Mouse (Mus musculus): Measurements from ENCODE around the gene Elmo1. TPM values are rescaled to one million over a fixed set of nuclear protein-coding genes. Genes with fewer than 3 reads are reported as not detected.

Gene Elmo1
- total RNA-seq, 2 experiments from 2014 or later, result 62.1 to 131 TPM

GRCm38 (mm10) chr13:20632477-20632876 lies 542.1 kb downstream of the Elmo1 start:
- no peak for ATAC-seq (replicated peaks; ENCODE audit: poor library complexity, severe bottlenecking)

DNA sequence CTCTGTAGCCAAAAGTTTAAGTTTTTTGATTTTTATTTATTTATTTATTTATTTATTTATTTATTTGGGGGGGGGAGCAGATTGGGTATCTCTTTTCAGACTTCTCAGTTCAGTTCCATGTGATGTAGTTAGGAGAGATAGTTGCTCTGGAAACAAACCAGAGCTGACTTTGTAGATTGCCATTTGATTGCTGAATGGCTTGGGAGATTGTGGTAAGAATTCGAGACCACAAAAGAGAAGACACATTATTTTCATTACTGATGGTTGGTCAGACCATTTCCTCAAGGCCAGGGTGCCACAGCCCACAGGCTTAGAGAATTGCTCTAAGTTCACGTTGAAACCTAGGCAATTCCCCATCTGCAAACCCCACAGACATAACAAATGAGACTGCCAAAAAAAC lies 544.3 kb downstream of the Elmo1 start:
- peak; percentile 33; the same call in 1 of the 2 replicates for ATAC-seq (replicated peaks; ENCODE audit: poor library complexity, severe bottlenecking)

DNA sequence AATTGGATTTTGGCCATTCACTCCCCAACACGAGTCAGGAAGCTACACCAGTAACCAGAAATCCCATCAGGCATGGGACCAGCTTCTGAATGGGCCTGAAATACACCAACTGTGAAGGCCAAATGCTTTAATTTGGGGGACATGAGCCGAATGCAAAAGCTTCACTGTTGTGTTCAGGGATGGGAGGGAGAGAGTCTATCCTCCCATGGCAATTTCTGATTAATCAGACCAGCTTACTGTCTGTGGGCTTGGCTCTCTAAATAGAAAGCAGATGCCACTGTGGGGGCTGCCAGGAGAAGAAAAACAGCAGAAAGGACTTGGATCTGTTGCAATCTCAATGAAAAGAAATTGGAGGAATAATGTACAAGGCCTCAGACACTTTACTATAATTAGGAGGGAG lies 545.2 kb downstream of the Elmo1 start:
- ATAC-seq (replicated peaks; ENCODE audit: poor library complexity, severe bottlenecking), result no peak

All from granulocyte monocyte progenitor cell, adult 5-6 weeks (primary cell).